Mouse (Mus musculus) CD4-positive helper T cell, adult 2 months (primary cell): ENCODE results near the gene Gtf3c1.
A peak's percentile ranks its signal among the peaks of the same experiment; 100 is the strongest.

Experiments
- DNase-seq: peaks from one replicate; pipeline ENCODE4 v3.0.0-alpha.2; 2012; ENCODE audit warnings: low read depth, missing footprints, low spot score

The Gtf3c1 gene

DNA sequence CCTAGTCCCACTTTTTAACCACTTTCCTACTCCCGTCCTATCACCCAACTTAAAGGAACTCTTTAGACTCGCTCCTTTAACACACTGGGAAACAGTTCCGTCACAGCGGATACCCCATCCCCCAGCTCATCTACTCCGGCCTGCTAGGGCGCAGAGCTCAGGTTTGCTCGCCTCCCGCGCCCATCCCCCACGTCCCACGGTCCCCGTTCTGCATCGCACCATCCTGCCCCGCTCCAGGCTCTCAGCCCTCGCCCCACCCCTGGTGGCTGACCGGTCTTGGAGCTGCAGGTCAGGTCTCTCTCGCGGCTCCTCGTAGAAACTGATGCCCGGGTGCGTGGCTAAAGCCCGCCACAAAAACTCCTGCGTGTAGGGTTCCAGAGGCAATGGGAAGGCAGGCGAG lies 394 bp downstream of the Gtf3c1 start:
- DNase-seq: no peak

- DNase-seq: no peak
Measured at GRCm38 (mm10) chr7:125702791-125703190, 4.8 kb downstream of the Gtf3c1 start.

GRCm38 (mm10) chr7:125694056-125694455 lies 13.5 kb downstream of the Gtf3c1 start:
- no peak for DNase-seq

DNA sequence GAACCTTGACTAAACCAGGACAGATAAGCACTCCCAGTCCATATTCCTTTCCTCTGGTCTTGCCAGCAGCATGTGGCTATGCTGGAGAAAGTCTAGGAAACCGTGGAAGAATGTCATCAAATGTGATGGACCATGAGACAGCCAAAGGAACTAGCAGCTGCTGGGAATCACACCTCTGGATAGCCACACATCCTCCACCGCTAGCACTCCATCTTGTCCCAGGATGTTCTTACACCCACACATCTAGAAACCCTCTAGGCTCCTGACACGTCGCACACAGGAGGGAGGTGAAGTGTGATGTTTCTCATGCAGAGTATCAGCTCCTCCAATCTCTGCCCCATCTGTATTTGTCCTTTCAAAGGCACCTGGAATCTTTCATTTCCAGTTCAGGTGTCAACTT lies 17.1 kb downstream of the Gtf3c1 start:
- no peak for DNase-seq

DNA sequence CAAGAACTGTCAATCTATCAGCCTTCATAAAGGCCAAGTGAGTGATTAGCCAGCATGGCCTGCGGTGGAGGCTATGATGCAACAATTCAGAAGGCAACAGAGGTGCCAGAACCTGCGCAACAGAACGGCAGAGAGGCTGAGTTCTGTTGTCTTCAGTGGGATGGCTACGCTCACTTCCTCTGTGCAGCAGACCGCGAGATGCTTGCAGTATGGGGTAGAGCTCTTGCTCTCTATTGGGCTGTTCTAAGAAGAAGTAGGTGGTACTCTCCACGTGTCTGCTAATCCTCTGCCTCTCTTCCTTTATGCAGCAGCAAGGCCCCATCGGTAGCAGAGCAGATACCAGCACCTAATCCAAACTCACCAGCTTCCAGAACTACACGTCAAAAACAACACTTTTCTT lies 27.6 kb downstream of the Gtf3c1 start:
- no peak for DNase-seq

- DNase-seq: no peak
Measured at GRCm38 (mm10) chr7:125678756-125679155, 28.8 kb downstream of the Gtf3c1 start.

- peak; percentile 53 for DNase-seq
Measured at GRCm38 (mm10) chr7:125674916-125675315, 32.7 kb downstream of the Gtf3c1 start.

- no peak for DNase-seq
Measured at GRCm38 (mm10) chr7:125671396-125671795, 36.2 kb downstream of the Gtf3c1 start.

- no peak for DNase-seq
Measured at GRCm38 (mm10) chr7:125670865-125671264, 36.7 kb downstream of the Gtf3c1 start.

- no peak for DNase-seq
Measured at GRCm38 (mm10) chr7:125663654-125664053, 43.9 kb downstream of the Gtf3c1 start.

GRCm38 (mm10) chr7:125657511-125657910 lies 50.1 kb downstream of the Gtf3c1 start:
- no peak for DNase-seq

GRCm38 (mm10) chr7:125649013-125649412 lies 58.6 kb downstream of the Gtf3c1 start:
- DNase-seq: no peak

DNA sequence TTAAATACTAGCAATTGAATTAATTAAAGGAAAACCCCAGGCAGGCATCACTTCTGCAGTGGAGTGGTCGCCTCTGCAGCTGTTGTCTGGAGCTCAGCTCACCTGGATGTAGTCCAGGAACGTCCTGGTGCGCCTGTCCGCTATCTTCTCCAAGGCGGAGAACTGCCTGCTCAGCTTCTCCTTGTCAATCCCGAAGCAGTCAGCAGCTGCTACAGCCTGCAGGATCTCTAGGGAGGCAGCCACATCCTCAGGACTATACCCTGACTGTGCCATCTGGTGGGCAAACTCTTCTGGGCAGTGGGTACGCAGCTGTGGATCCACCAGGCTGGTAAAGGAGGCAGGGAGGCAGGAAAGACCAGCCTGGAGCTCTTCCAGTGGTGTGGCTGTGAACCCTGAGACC lies 62.2 kb downstream of the Gtf3c1 start:
- no peak for DNase-seq

- DNase-seq: no peak
Measured at GRCm38 (mm10) chr7:125643880-125644279, 63.7 kb downstream of the Gtf3c1 start.

DNA sequence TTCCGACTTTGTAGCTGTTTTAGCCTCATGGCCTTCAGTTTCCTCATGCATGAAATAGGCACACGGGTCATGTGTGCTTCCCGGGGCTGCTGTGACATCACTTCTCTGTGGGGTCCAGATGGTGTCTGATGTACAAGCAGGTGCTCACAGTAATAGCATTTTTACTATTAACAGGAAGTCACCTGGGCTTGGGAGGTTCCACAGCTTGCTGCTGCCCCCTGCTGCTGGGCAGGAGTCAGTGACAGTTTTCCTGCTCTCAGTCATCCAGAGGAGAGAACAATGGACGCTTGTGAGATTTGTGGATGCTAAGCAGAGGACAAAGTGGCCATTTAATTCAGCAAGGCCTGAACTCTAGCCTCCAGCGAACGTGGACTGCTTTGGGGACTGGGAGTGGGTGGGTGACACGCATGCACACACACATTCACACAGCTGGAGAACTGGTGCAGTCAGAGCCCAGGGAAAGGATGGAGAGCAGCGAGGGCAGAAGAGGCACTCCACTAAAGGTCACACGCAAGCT lies 68.7 kb downstream of the Gtf3c1 start:
- peak; percentile 84 for DNase-seq

DNA sequence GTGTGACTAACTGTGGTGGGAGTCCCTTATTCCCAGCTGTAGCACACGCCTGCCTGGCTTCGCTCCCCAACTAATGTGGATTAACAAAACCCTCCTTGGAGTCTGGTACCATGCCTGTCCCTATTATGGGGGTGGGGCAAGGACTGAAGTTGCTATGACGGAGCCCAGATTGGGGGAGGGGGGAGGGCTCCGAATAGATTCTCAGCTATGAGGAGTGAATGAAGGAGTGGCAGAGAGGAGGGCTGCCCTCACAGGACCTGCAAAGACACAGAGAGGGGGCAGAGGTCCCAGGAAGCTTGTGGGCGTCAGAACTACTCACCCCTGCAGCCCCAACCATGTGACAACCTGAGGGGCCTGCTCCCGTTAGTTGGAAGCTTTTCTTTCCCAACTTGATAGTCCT lies 69.2 kb downstream of the Gtf3c1 start:
- no peak for DNase-seq

- peak; percentile 36 for DNase-seq
Measured at GRCm38 (mm10) chr7:125637220-125638140, 70.1 kb downstream of the Gtf3c1 start.

DNA sequence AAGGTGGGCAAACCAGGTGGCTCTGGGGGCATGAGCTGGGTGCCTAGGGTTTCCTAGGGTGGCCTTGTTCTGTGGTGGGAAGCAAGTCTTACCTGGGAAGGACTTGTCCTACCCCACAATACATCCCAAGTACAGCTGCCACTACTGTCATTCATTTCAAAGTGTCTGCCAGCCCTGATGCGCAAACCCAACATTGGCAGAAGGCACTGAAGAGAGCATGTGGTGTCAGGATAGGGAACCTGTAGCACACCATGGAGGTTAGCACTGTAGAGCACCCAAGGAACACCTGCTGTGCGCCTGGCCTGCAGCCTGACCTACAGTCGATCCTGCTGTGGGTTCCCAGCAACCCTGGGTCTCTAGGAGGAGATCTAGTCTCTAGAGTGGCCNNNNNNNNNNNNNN lies 76.6 kb downstream of the Gtf3c1 start:
- no peak for DNase-seq

- DNase-seq: peak; percentile 84
Measured at GRCm38 (mm10) chr7:125630317-125630716, 77.3 kb downstream of the Gtf3c1 start.

GRCm38 (mm10) chr7:125625829-125626228 lies 81.8 kb downstream of the Gtf3c1 start:
- no peak for DNase-seq

DNA sequence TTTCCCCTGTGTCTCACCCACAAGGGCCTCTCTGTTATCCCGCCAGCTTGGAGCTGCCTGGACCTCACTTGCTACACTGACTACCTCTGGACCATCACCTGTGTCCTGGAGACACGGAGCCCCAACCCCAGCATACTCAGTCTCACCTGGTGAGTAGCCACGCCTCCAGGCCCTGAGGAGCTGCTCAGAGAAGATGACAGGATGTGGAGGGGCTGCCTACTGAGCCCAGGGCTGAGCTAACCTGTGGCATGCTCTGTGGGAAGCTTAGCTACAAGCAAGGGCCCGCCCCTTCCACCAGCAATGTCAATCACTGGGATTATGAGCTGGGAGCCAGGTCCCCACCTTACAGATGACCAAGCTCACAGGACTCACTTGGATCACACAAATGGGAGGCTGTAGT lies 82.4 kb downstream of the Gtf3c1 start:
- DNase-seq: peak; percentile 45

DNA sequence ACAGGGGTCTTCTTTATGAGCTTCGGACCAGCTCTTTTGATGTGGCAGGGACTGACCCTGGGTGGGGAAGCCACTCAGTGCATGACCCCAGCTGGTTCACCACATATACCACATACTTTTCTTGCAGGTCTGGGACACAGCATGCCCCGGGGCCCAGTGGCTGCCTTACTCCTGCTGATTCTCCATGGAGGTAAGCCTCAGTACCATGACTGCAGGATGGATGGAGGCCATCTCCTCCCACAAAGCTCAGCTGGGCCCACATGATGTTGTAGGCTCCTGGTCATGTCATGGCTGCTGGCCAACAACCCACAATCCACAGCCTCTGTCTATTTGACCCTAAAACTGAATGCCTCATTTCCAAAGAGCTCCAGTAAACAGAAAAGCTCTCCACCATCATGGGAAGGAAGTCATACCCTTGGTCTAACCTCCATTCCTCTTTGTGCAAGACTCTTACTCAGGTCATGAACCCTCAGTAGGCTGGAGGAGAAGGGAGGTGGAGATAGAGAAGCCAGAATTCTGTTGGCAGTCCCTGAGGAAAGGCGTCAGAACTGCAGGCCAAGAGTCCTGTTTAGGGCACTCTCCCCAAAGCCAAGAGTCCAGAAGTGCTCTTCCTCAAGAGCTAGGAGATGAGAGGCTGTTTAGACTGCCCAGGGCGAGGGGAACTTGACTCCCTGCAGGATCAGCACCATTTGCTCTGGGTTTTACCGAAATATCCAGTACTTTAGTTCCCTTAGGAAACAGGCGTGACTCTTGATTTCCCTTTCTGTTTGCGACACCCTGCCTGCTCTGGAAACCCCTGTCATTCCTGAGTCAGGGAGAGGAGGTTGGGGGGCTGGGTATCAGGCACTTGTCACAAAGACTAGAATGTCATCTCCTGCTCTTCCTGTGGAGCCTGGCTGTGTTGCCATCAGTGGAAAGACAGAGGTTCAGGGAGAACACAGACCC lies 84.6 kb downstream of the Gtf3c1 start:
- no peak for DNase-seq
